Mouse (Mus musculus): ENCODE data around the gene Eef1a1. TPM values are rescaled to one million over a fixed set of nuclear protein-coding genes. Genes with fewer than 3 reads are reported as not detected.

Eef1a1 gene
- total and polyA plus RNA-seq, 2 experiments from 2014 or later = 2,461 to 6,169 TPM

DNA sequence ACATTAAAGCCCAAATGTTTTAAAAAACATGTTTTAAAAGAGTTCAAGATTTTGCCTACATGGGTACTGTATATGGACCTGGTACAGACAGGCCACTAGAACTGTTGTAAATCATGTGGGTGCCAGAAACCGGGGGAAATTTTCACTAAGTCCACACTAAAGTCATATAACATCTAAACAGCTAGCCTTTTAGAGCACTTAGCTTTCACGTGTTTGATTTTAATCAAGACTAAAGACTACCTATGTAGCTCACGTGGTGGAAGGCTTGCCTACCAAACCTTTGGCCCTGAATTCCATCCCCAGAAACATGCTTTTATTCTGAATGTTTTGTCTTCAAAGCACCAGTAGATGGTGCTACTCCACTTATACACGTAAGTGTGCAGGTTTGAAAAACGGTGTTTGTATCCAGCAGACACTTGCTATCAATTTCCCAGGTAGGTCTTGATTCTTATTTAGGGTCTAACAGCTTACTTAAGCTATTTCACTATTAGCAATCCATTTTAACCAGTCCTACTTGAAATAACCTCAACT lies 11.9 kb downstream of the Eef1a1 start:
- 0 out of 2 replicates have a peak overlapping the region, but pooled peaks have one; percentile 38 for H3K27ac ChIP-seq (ENCODE audit: low read depth, low read length)
- no peak for ATAC-seq (ENCODE audit: low FRiP score)

GRCm38 (mm10) chr9:78476531-78477020 lies 12.4 kb downstream of the Eef1a1 start:
- 16% methylated on average over 1 of the region's 1 CpGs for WGBS
- Histone ChIP-seq H3K4me3 (ENCODE audit: low read depth, low read length) (no peak overlapping the region), H3K9ac (replicated peaks; ENCODE audit: low read length, poor library complexity, severe bottlenecking) (no peak overlapping the region), H3K4me2 (ENCODE audit: low read depth, low read length, poor library complexity, severe bottlenecking) (no peak overlapping the region), H3K27ac (ENCODE audit: low read depth, low read length) (peak overlapping the region; percentile 38; the same call in 1 of the 2 replicates), H3K9me3 (ENCODE audit: low read length) (no peaks in the 10 kb centered on the region), H3K36me3 (ENCODE audit: insufficient read depth, low read length) (peaks cover 20% of the 10 kb centered on the region; the same call in 1 of the 2 replicates), H3K4me1 (ENCODE audit: insufficient read depth, low read length) (no peaks in the 10 kb centered on the region), H3K27me3 (ENCODE audit: insufficient read depth, low read length) (no peaks in the 10 kb centered on the region)
- DNase-seq (ENCODE audit: low spot score) = no peak
- no peak for TF ChIP-seq CTCF (IDR thresholded peaks at IDR 0.05)
- ATAC-seq (ENCODE audit: low FRiP score) = no peak

More for the DNA sequence above, 11.9 kb downstream of the Eef1a1 start:
- Histone ChIP-seq H3K9me3 (ENCODE audit: low read length) (no peaks in the 10 kb centered on the region), H3K27me3 (ENCODE audit: insufficient read depth, low read length) (no peaks in the 10 kb centered on the region), H3K4me2 (ENCODE audit: low read depth, low read length, poor library complexity, severe bottlenecking) (no peak overlapping the region), H3K36me3 (ENCODE audit: insufficient read depth, low read length) (peaks cover 20% of the 10 kb centered on the region; the same call in 1 of the 2 replicates), H3K4me1 (ENCODE audit: insufficient read depth, low read length) (no peaks in the 10 kb centered on the region), H3K9ac (replicated peaks; ENCODE audit: low read length, poor library complexity, severe bottlenecking) (no peak overlapping the region), H3K4me3 (ENCODE audit: low read depth, low read length) (no peak overlapping the region)
- WGBS = 5% methylated on average over 5 of the region's 5 CpGs
- peak; percentile 79 for DNase-seq (ENCODE audit: low spot score)
- peak; percentile 80 for TF ChIP-seq CTCF (IDR thresholded peaks at IDR 0.05)

GRCm38 (mm10) chr9:78475873-78476272 lies 13.1 kb downstream of the Eef1a1 start:
- no peaks in the 10 kb centered on the region for H3K4me1 ChIP-seq (ENCODE audit: insufficient read depth, low read length)
- H3K4me2 ChIP-seq (ENCODE audit: low read depth, low read length, poor library complexity, severe bottlenecking) = no peak overlapping the region

GRCm38 (mm10) chr9:78475383-78475780 lies 13.6 kb downstream of the Eef1a1 start:
- Histone ChIP-seq H3K4me2 (ENCODE audit: low read depth, low read length, poor library complexity, severe bottlenecking) (no peak overlapping the region), H3K9me3 (ENCODE audit: low read length) (no peaks in the 10 kb centered on the region), H3K4me1 (ENCODE audit: insufficient read depth, low read length) (no peaks in the 10 kb centered on the region), H3K9ac (replicated peaks; ENCODE audit: low read length, poor library complexity, severe bottlenecking) (no peak overlapping the region), H3K4me3 (ENCODE audit: low read depth, low read length) (no peak overlapping the region), H3K27me3 (ENCODE audit: insufficient read depth, low read length) (no peaks in the 10 kb centered on the region), H3K27ac (ENCODE audit: low read depth, low read length) (no peak overlapping the region), H3K36me3 (ENCODE audit: insufficient read depth, low read length) (peaks cover 23% of the 10 kb centered on the region)
- no peak for DNase-seq (ENCODE audit: low spot score)
- no peak for ATAC-seq (ENCODE audit: low FRiP score)
- no peak for TF ChIP-seq CTCF (IDR thresholded peaks at IDR 0.05)
- WGBS = 95% methylated on average over 2 of the region's 2 CpGs

More at GRCm38 (mm10) chr9:78475873-78476272, 13.1 kb downstream of the Eef1a1 start:
- H3K27ac ChIP-seq (ENCODE audit: low read depth, low read length) = no peak overlapping the region
- no peak for ATAC-seq (ENCODE audit: low FRiP score)
- no peak for DNase-seq (ENCODE audit: low spot score)
- WGBS = 76% methylated on average over 4 of the region's 4 CpGs
- no peaks in the 10 kb centered on the region for H3K27me3 ChIP-seq (ENCODE audit: insufficient read depth, low read length)
- H3K9me3 ChIP-seq (ENCODE audit: low read length) = no peaks in the 10 kb centered on the region
- H3K36me3 ChIP-seq (ENCODE audit: insufficient read depth, low read length) = peaks cover 23% of the 10 kb centered on the region
- H3K9ac ChIP-seq (replicated peaks; ENCODE audit: low read length, poor library complexity, severe bottlenecking) = no peak overlapping the region
- H3K4me3 ChIP-seq (ENCODE audit: low read depth, low read length) = no peak overlapping the region
- no peak for TF ChIP-seq CTCF (IDR thresholded peaks at IDR 0.05)

GRCm38 (mm10) chr9:78474771-78475382 lies 14.1 kb downstream of the Eef1a1 start:
- Histone ChIP-seq H3K4me1 (ENCODE audit: insufficient read depth, low read length) (no peaks in the 10 kb centered on the region), H3K9me3 (ENCODE audit: low read length) (no peaks in the 10 kb centered on the region), H3K36me3 (ENCODE audit: insufficient read depth, low read length) (peaks cover 23% of the 10 kb centered on the region), H3K27ac (ENCODE audit: low read depth, low read length) (no peak overlapping the region), H3K27me3 (ENCODE audit: insufficient read depth, low read length) (no peaks in the 10 kb centered on the region), H3K9ac (replicated peaks; ENCODE audit: low read length, poor library complexity, severe bottlenecking) (no peak overlapping the region), H3K4me2 (ENCODE audit: low read depth, low read length, poor library complexity, severe bottlenecking) (no peak overlapping the region), H3K4me3 (ENCODE audit: low read depth, low read length) (no peak overlapping the region)
- no peak for TF ChIP-seq CTCF (IDR thresholded peaks at IDR 0.05)
- 83% methylated on average over 5 of the region's 5 CpGs for WGBS
- ATAC-seq (ENCODE audit: low FRiP score) (no peak), DNase-seq (ENCODE audit: low spot score) (no peak)

DNA sequence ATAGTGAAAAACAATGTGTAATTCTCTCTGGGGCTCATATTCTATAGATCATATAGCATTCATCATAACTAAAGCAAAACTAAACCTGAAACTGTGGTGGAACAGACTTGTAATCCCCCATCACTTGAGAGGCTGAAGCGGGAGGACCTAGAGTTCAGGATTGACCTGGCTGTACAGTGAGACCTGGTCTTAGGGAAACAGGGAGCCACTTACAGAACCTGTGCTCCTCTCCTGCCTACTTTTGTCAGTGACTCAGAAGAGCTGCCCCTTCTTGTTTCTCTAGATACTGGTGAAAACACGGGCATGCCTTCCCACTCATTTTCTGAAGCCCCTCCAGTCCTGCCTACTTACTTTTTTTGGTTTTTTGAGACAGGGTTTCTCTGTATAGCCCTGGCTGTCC lies 14.7 kb downstream of the Eef1a1 start:
- Histone ChIP-seq H3K36me3 (ENCODE audit: insufficient read depth, low read length) (peaks cover 23% of the 10 kb centered on the region), H3K4me3 (ENCODE audit: low read depth, low read length) (no peak overlapping the region), H3K27ac (ENCODE audit: low read depth, low read length) (no peak overlapping the region), H3K27me3 (ENCODE audit: insufficient read depth, low read length) (no peaks in the 10 kb centered on the region), H3K4me1 (ENCODE audit: insufficient read depth, low read length) (no peaks in the 10 kb centered on the region), H3K9me3 (ENCODE audit: low read length) (no peaks in the 10 kb centered on the region), H3K4me2 (ENCODE audit: low read depth, low read length, poor library complexity, severe bottlenecking) (no peak overlapping the region), H3K9ac (replicated peaks; ENCODE audit: low read length, poor library complexity, severe bottlenecking) (no peak overlapping the region)
- TF ChIP-seq CTCF (IDR thresholded peaks at IDR 0.05) = no peak
- 75% methylated on average over 2 of the region's 2 CpGs for WGBS
- no peak for ATAC-seq (ENCODE audit: low FRiP score)
- DNase-seq (ENCODE audit: low spot score) = no peak

All from midbrain, postnatal 0 days (tissue).